Comparison of ENCODE assay signal across 16 mouse cellular contexts in the genomic region with DNA sequence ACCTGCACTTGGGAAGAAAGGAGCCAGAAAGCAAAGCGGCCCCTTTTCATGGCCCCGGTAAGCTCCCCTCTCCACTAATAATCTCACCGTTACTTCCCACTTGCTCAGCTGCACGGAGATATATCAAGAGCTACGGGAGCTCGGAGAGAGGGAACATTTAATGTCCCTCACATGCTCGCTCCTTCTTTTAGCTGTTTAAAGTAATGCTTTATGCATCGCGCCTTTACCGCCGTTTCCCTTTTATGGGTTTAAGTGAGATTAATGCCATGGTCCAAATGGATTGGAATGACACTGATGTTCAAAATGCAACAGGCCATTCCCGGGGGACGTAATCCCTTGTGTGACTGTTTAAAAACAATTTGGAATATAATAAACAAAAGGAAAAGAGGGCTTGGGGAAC.
"Had no signal": no experiment of that assay in that cellular context is flagged by ENCODE, and none has a peak within 500 bp of the region (broad histone marks: within the 10 kb centered on the region; RNA-seq: fewer than 3 reads in every experiment).

No protein-coding gene starts in this region.

- DNase-seq: kidney, adult 8-10 months; kidney, postnatal 25 days; lung, adult 2 months; lung, postnatal 36 days; right cerebral cortex, adult 18-20 months; right cerebral cortex, postnatal 25 days; thymus, postnatal 4 days had no signal

- H3K9ac ChIP-seq: limb, embryonic 12.5 days; liver, embryonic 15.5 days had no signal

- H3K4me1 ChIP-seq: liver, embryonic 15.5 days had no signal

- H3K9me3 ChIP-seq: limb, embryonic 12.5 days; liver, embryonic 15.5 days; midbrain, embryonic 10.5 days had no signal

- H3K27me3 ChIP-seq: limb, embryonic 12.5 days; liver, embryonic 15.5 days had no signal

- H3K4me2 ChIP-seq: limb, embryonic 12.5 days; liver, embryonic 11.5 days; liver, embryonic 15.5 days had no signal

- H3K4me3 ChIP-seq: left cerebral cortex, adult 2 months; limb, embryonic 12.5 days; liver, embryonic 15.5 days; midbrain, embryonic 10.5 days; myocyte had no signal

- H3K36me3 ChIP-seq: liver, embryonic 15.5 days; midbrain, embryonic 10.5 days had no signal

- H3K27ac ChIP-seq: left cerebral cortex, adult 2 months; liver, embryonic 15.5 days; midbrain, embryonic 10.5 days; stomach, postnatal 0 days had no signal

- ATAC-seq: lung, postnatal 0 days; midbrain, embryonic 16.5 days had no signal
